In the genomic region with DNA sequence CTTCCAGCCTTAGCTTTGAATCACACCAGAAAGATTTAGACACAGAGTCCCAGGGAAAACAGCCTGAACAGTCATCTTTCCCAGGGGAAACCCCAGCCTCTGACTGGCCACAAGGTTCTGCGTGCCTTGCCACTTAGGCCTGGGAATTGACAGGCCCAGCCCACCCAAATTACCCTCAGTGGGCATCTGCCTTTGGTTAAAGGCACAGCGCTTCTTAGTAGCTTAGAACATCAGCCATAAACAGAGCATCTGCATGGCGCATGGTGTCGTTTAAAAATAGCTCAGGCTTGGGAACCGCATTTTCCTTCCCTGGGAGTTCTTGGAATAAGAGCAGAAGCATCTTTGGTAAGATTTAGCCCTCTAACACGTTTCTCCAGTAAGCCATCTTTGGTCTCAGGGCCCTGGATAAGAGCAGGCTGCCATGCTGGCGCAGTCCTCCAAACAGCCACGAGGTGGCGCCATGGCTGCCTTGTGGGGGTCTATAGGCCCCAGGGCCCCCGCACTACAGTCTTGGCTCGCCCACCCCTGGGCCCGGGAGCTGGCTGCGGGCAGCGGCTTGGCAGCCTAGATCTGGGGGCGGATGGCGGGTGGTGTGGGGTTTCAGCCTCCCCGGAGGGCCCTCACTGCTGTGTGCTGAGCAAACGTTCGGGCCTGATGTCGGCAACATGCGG, we compare ENCODE assay signal across 8 mouse cellular contexts.
DNase-seq lines count a peak whose midpoint lies in the region; ATAC-seq lines count a peak whose summit lies in the region.

No protein-coding gene starts in this region.

- 24% methylated on average over 21 of the region's 21 CpGs for WGBS in midbrain, embryonic 11.5 days
- WGBS in midbrain, embryonic 15.5 days: 29% methylated on average over 21 of the region's 21 CpGs
- WGBS in heart, embryonic 16.5 days: 27% methylated on average over 21 of the region's 21 CpGs
- WGBS in limb, embryonic 13.5 days: 9% methylated on average over 21 of the region's 21 CpGs
- 29% methylated on average over 21 of the region's 21 CpGs for WGBS in midbrain, embryonic 14.5 days

- peak; percentile 98 for DNase-seq in midbrain, embryonic 11.5 days (ENCODE audit: low spot score, missing footprints)
- peak; percentile 71 for DNase-seq in adrenal gland, postnatal 10 days
- DNase-seq in fibroblast of lung, adult 2 months (ENCODE audit: low read depth): peak; percentile 31
- peak; percentile 75 for DNase-seq in midbrain, embryonic 14.5 days

- ATAC-seq in midbrain, embryonic 11.5 days (ENCODE audit: low FRiP score): peak; percentile 75; the same call in 1 of the 2 replicates
- no peak; the same call in 1 of the 2 replicates for ATAC-seq in midbrain, embryonic 15.5 days (replicated peaks)
- 0 out of 2 replicates have a peak, but pooled peaks have one; percentile 30 for ATAC-seq in heart, embryonic 16.5 days (replicated peaks; ENCODE audit: extremely low read depth, insufficient read depth, low FRiP score)
- ATAC-seq in limb, embryonic 13.5 days (ENCODE audit: low FRiP score, low read depth): peak; percentile 87
- ATAC-seq in midbrain, embryonic 14.5 days (ENCODE audit: low FRiP score, low TSS enrichment): no peak; the same call in 1 of the 2 replicates
- ATAC-seq in erythroid progenitor cell, adult 5-6 weeks (replicated peaks; ENCODE audit: low FRiP score, poor library complexity, severe bottlenecking): no peak

- no peak overlapping the region for H3K27ac ChIP-seq in midbrain, embryonic 11.5 days (ENCODE audit: low read depth, low read length)
- no peak overlapping the region for H3K27ac ChIP-seq in midbrain, embryonic 15.5 days
- no peak overlapping the region for H3K27ac ChIP-seq in heart, embryonic 16.5 days (ENCODE audit: low read length)
- peak overlapping the region; percentile 44; the same call in 1 of the 2 replicates for H3K27ac ChIP-seq in limb, embryonic 13.5 days
- no peak overlapping the region for H3K27ac ChIP-seq in midbrain, embryonic 14.5 days (replicated peaks; ENCODE audit: low read depth, low read length)

- H3K9me3 ChIP-seq in midbrain, embryonic 11.5 days (ENCODE audit: control insufficient read depth, low read length): no peaks in the 10 kb centered on the region
- H3K9me3 ChIP-seq in midbrain, embryonic 15.5 days: no peaks in the 10 kb centered on the region
- H3K9me3 ChIP-seq in heart, embryonic 16.5 days (replicated peaks; ENCODE audit: control insufficient read depth, low read length): no peaks in the 10 kb centered on the region
- H3K9me3 ChIP-seq in limb, embryonic 13.5 days: no peaks in the 10 kb centered on the region
- H3K9me3 ChIP-seq in midbrain, embryonic 14.5 days (ENCODE audit: control insufficient read depth, low read length): no peaks in the 10 kb centered on the region

- H3K4me3 ChIP-seq in midbrain, embryonic 11.5 days (ENCODE audit: low read depth, low read length): peak overlapping the region; percentile 19; the same call in 1 of the 2 replicates
- H3K4me3 ChIP-seq in midbrain, embryonic 15.5 days: no peak overlapping the region
- H3K4me3 ChIP-seq in heart, embryonic 16.5 days (ENCODE audit: low read length): no peak overlapping the region
- no peak overlapping the region for H3K4me3 ChIP-seq in limb, embryonic 13.5 days
- H3K4me3 ChIP-seq in midbrain, embryonic 14.5 days (replicated peaks; ENCODE audit: low read depth, low read length): no peak overlapping the region

- peak overlapping the region; percentile 39 for H3K4me2 ChIP-seq in midbrain, embryonic 11.5 days
- H3K4me2 ChIP-seq in midbrain, embryonic 15.5 days: no peak overlapping the region
- H3K4me2 ChIP-seq in heart, embryonic 16.5 days (ENCODE audit: low read depth, low read length): peak overlapping the region; percentile 38; the same call in 1 of the 2 replicates
- H3K4me2 ChIP-seq in limb, embryonic 13.5 days (replicated peaks): peak overlapping the region; percentile 45
- peak overlapping the region; percentile 21; the same call in 1 of the 2 replicates for H3K4me2 ChIP-seq in midbrain, embryonic 14.5 days (ENCODE audit: low read length)

- no peaks in the 10 kb centered on the region for H3K36me3 ChIP-seq in midbrain, embryonic 11.5 days (ENCODE audit: control insufficient read depth, insufficient read depth, low read length)
- no peaks in the 10 kb centered on the region for H3K36me3 ChIP-seq in midbrain, embryonic 15.5 days (replicated peaks)
- no peaks in the 10 kb centered on the region for H3K36me3 ChIP-seq in heart, embryonic 16.5 days (ENCODE audit: control insufficient read depth, insufficient read depth)
- H3K36me3 ChIP-seq in limb, embryonic 13.5 days: no peaks in the 10 kb centered on the region
- no peaks in the 10 kb centered on the region for H3K36me3 ChIP-seq in midbrain, embryonic 14.5 days (ENCODE audit: control insufficient read depth, insufficient read depth, low read length)

- no peaks in the 10 kb centered on the region for H3K4me1 ChIP-seq in midbrain, embryonic 11.5 days (ENCODE audit: control insufficient read depth, insufficient read depth, low read length)
- peaks cover 5% of the 10 kb centered on the region for H3K4me1 ChIP-seq in midbrain, embryonic 15.5 days
- H3K4me1 ChIP-seq in heart, embryonic 16.5 days (ENCODE audit: control insufficient read depth, insufficient read depth, low read length): peaks cover 12% of the 10 kb centered on the region
- peaks cover 29% of the 10 kb centered on the region for H3K4me1 ChIP-seq in limb, embryonic 13.5 days
- H3K4me1 ChIP-seq in midbrain, embryonic 14.5 days (ENCODE audit: control insufficient read depth, insufficient read depth, low read length): 0 out of 2 replicates have a peak, but pooled peaks cover 7% of the 10 kb centered on the region

- peak overlapping the region; percentile 42; the same call in 1 of the 2 replicates for H3K9ac ChIP-seq in midbrain, embryonic 11.5 days (ENCODE audit: low read length)
- no peak overlapping the region for H3K9ac ChIP-seq in midbrain, embryonic 15.5 days
- H3K9ac ChIP-seq in heart, embryonic 16.5 days (ENCODE audit: low read length): no peak overlapping the region
- no peak overlapping the region for H3K9ac ChIP-seq in limb, embryonic 13.5 days
- H3K9ac ChIP-seq in midbrain, embryonic 14.5 days (replicated peaks; ENCODE audit: low read length): no peak overlapping the region

- H3K27me3 ChIP-seq in midbrain, embryonic 11.5 days (ENCODE audit: control insufficient read depth, insufficient read depth, low read length): no peaks in the 10 kb centered on the region
- H3K27me3 ChIP-seq in midbrain, embryonic 15.5 days (replicated peaks): no peaks in the 10 kb centered on the region
- no peaks in the 10 kb centered on the region for H3K27me3 ChIP-seq in heart, embryonic 16.5 days (ENCODE audit: control insufficient read depth, insufficient read depth, low read length)
- H3K27me3 ChIP-seq in limb, embryonic 13.5 days: peaks cover 11% of the 10 kb centered on the region; the same call in 1 of the 2 replicates
- no peaks in the 10 kb centered on the region for H3K27me3 ChIP-seq in midbrain, embryonic 14.5 days (ENCODE audit: control insufficient read depth, insufficient read depth, low read length)

Comparison
In these comparisons a context has a peak if more than half of its experiments do, and no peak if none do; other contexts are left out.
1. ATAC-seq: peak in midbrain, embryonic 11.5 days (single experiment), heart, embryonic 16.5 days (single experiment) and limb, embryonic 13.5 days (single experiment); none in midbrain, embryonic 15.5 days (single experiment), midbrain, embryonic 14.5 days (single experiment) and erythroid progenitor cell, adult 5-6 weeks (single experiment).
2. DNase-seq: peak in every context shown above with its lines; median percentile 98 in midbrain, embryonic 11.5 days; 75 in midbrain, embryonic 14.5 days; 71 in adrenal gland, postnatal 10 days; 31 in fibroblast of lung, adult 2 months.